Mouse (Mus musculus) thymus, adult 2 months (tissue): ENCODE results near the gene Dok4. TPM values are rescaled to one million over a fixed set of nuclear protein-coding genes. Genes with fewer than 3 reads are reported as not detected.
A peak's percentile ranks its signal among the peaks of the same experiment; 100 is the strongest.

Experiments
- DNase-seq: peaks from one replicate; pipeline ENCODE4 v3.0.0; 2021
- H3K27ac ChIP-seq: fragments of 200-500 bp; 2 replicates; pipeline ENCODE4 v1.5.1; 2012; ENCODE audit warnings: low read length, control low read depth; ENCODE audit not compliant: control insufficient read depth, insufficient read depth
- H3K27me3 ChIP-seq: fragments of 200-500 bp; 2 replicates; pipeline ENCODE4 v1.6.1; 2012; ENCODE audit warnings: mild to moderate bottlenecking, low read length, moderate library complexity, mixed read lengths; ENCODE audit not compliant: control insufficient read depth, insufficient read depth
- H3K36me3 ChIP-seq: fragments of 200-500 bp; 2 replicates; pipeline ENCODE4 v1.6.1; 2012; ENCODE audit warnings: mild to moderate bottlenecking, low read length, moderate library complexity; ENCODE audit not compliant: control insufficient read depth, insufficient read depth
- H3K4me1 ChIP-seq: fragments of 200-500 bp; replicated peaks from 2 replicates; pipeline ENCODE4 v1.6.1; 2012; ENCODE audit warnings: low read length; ENCODE audit not compliant: control insufficient read depth, insufficient read depth
- H3K4me3 ChIP-seq: fragments of 200-500 bp; 2 replicates; pipeline ENCODE4 v1.5.1; 2012; ENCODE audit warnings: mild to moderate bottlenecking, low read length, control low read depth, moderate library complexity; ENCODE audit not compliant: control insufficient read depth, insufficient read depth
- CTCF ChIP-seq: fragments of 200-500 bp; IDR thresholded peaks from 2 replicates; pipeline ENCODE4 v1.5.1; 2012; ENCODE audit warnings: mild to moderate bottlenecking, control low read depth, low read length, moderate library complexity, borderline replicate concordance; ENCODE audit not compliant: control insufficient read depth, poor library complexity, insufficient read depth; ENCODE audit errors: extremely low read depth
- POLR2A ChIP-seq: fragments of 200-500 bp; IDR thresholded peaks from 2 replicates; pipeline ENCODE4 v1.6.1; 2012; ENCODE audit warnings: mild to moderate bottlenecking, low read length, control low read depth, moderate library complexity; ENCODE audit not compliant: control insufficient read depth, poor library complexity, insufficient read depth; ENCODE audit errors: extremely low read depth
- WGBS: fragments of 180-500 bp; shearing (Covaris S2); methylation state at CpG from one replicate; pipeline ENCODE4 v1.1.7; 2018; 5-methylcytosine and 5-hydroxymethylcytosine counted together
- polyA plus RNA-seq: library from polyadenylated mRNA; depleted of rRNA; stranded (reverse); fragments of >200 nt; gene quantifications from 2 replicates; pipeline ENCODE4 v1.2.3, GENCODE M21; 2012

The Dok4 gene
- polyA plus RNA-seq, 1 experiment = 4.9 TPM

GRCm38 (mm10) chr8:94874358-94874757 lies 1.8 kb downstream of the Dok4 start:
- peak; percentile 69 for DNase-seq
- peaks cover 26% of the 10 kb centered on the region for H3K4me1 ChIP-seq

GRCm38 (mm10) chr8:94872576-94872975 lies 3.6 kb downstream of the Dok4 start:
- H3K36me3 ChIP-seq = no peaks in the 10 kb centered on the region
- no peak overlapping the region for H3K4me3 ChIP-seq
- TF ChIP-seq POLR2A (no peak), CTCF (no peak)
- DNase-seq = no peak
- no peaks in the 10 kb centered on the region; the same call in 1 of the 2 replicates for H3K27me3 ChIP-seq
- peaks cover 26% of the 10 kb centered on the region for H3K4me1 ChIP-seq
- WGBS = 93% methylated on average over 2 of the region's 2 CpGs
- H3K27ac ChIP-seq = no peak overlapping the region

More at GRCm38 (mm10) chr8:94874358-94874757, 1.8 kb downstream of the Dok4 start:
- TF ChIP-seq CTCF (peak; percentile 93), POLR2A (no peak)
- H3K27ac ChIP-seq = no peak overlapping the region
- H3K36me3 ChIP-seq = no peaks in the 10 kb centered on the region
- H3K4me3 ChIP-seq = no peak overlapping the region
- 18% methylated on average over 6 of the region's 6 CpGs for WGBS
- H3K27me3 ChIP-seq = no peaks in the 10 kb centered on the region; the same call in 1 of the 2 replicates

GRCm38 (mm10) chr8:94872156-94872555 lies 4.0 kb downstream of the Dok4 start:
- DNase-seq = no peak
- no peak for TF ChIP-seq POLR2A
- TF ChIP-seq CTCF = no peak
- whole genome bisulfite sequencing = 65% methylated on average over 3 of the region's 3 CpGs
- Histone ChIP-seq H3K4me1 (peaks cover 26% of the 10 kb centered on the region), H3K36me3 (no peaks in the 10 kb centered on the region), H3K27ac (no peak overlapping the region), H3K4me3 (no peak overlapping the region), H3K27me3 (no peaks in the 10 kb centered on the region; the same call in 1 of the 2 replicates)

- no peaks in the 10 kb centered on the region for H3K36me3 ChIP-seq
- peak overlapping the region; percentile 2; the same call in 1 of the 2 replicates for H3K4me3 ChIP-seq
- TF ChIP-seq POLR2A (no peak), CTCF (no peak)
- DNase-seq = no peak
- 10% methylated on average over 7 of the region's 7 CpGs for WGBS
- H3K27ac ChIP-seq = no peak overlapping the region
- peaks cover 21% of the 10 kb centered on the region for H3K4me1 ChIP-seq
- no peaks in the 10 kb centered on the region; the same call in 1 of the 2 replicates for H3K27me3 ChIP-seq
Measured at GRCm38 (mm10) chr8:94871108-94871894, 4.8 kb downstream of the Dok4 start.

GRCm38 (mm10) chr8:94870474-94871107 lies 5.5 kb downstream of the Dok4 start:
- H3K4me1 ChIP-seq = peaks cover 16% of the 10 kb centered on the region
- H3K27me3 ChIP-seq = no peaks in the 10 kb centered on the region; the same call in 1 of the 2 replicates
- no peaks in the 10 kb centered on the region for H3K36me3 ChIP-seq
- DNase-seq = no peak
- 4% methylated on average over 22 of the region's 22 CpGs for WGBS
- H3K4me3 ChIP-seq = peak overlapping the region; percentile 2; the same call in 1 of the 2 replicates
- TF ChIP-seq CTCF (no peak), POLR2A (no peak)
- H3K27ac ChIP-seq = no peak overlapping the region

- Histone ChIP-seq H3K4me1 (peaks cover 11% of the 10 kb centered on the region; the same call in 1 of the 2 replicates), H3K36me3 (no peaks in the 10 kb centered on the region), H3K4me3 (no peak overlapping the region), H3K27me3 (no peaks in the 10 kb centered on the region; the same call in 1 of the 2 replicates), H3K27ac (no peak overlapping the region)
- no peak for DNase-seq
- TF ChIP-seq POLR2A (no peak), CTCF (no peak)
- WGBS = 46% methylated on average over 4 of the region's 4 CpGs
Measured at GRCm38 (mm10) chr8:94870003-94870402, 6.1 kb downstream of the Dok4 start.

GRCm38 (mm10) chr8:94869146-94869545 lies 7.0 kb downstream of the Dok4 start:
- H3K27me3 ChIP-seq = no peaks in the 10 kb centered on the region; the same call in 1 of the 2 replicates
- H3K36me3 ChIP-seq = peaks cover 1% of the 10 kb centered on the region; the same call in 1 of the 2 replicates
- no peak overlapping the region for H3K4me3 ChIP-seq
- no peak overlapping the region for H3K27ac ChIP-seq
- no peak for DNase-seq
- 96% methylated on average over 7 of the region's 7 CpGs for WGBS
- TF ChIP-seq CTCF = no peak
- no peak for TF ChIP-seq POLR2A
- peaks cover 11% of the 10 kb centered on the region; the same call in 1 of the 2 replicates for H3K4me1 ChIP-seq
